Mouse (Mus musculus) ES-E14 (cell line): ENCODE data around the gene Rnf25.

ENCODE experiments used
- CHD2 ChIP-seq: IDR thresholded peaks from 2 replicates; pipeline ENCODE4 v1.6.1; 2014; ENCODE audit warnings: mild to moderate bottlenecking, low read depth, low read length, inconsistent platforms
- HCFC1 ChIP-seq: IDR thresholded peaks from 2 replicates; pipeline ENCODE4 v1.6.1; 2012; ENCODE audit warnings: low read length, inconsistent platforms, borderline replicate concordance; ENCODE audit not compliant: insufficient read depth
- ZC3H11A ChIP-seq: IDR thresholded peaks from 2 replicates; pipeline ENCODE4 v1.6.1; 2012; ENCODE audit warnings: low read depth, mild to moderate bottlenecking, inconsistent platforms, low read length, borderline replicate concordance
- ZNF384 ChIP-seq: IDR thresholded peaks from 2 replicates; pipeline ENCODE4 v1.6.1; 2012; ENCODE audit warnings: low read depth, low read length, inconsistent platforms

DNA sequence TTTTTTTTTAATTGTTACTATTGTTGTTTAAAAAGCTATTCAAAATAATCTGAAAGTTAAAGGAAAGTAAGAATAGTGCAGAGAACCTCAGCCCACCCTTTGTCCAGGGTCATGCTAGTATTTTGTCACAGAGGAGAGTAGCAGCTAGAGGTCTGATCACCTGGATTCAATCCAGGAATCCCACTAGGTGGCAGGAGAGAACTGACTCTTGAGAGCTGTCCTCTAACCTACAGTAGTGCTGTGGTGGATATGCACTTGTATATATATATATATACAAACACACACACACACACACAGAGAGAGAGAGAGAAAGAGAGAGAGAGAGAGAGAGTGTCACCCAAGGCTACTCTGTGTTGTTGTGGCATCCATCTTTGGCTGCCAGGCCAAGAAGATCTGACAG is 42.7 kb upstream of the Rnf25 start:
- no peak for TF ChIP-seq HCFC1
- TF ChIP-seq CHD2: no peak
- TF ChIP-seq ZNF384: no peak
- TF ChIP-seq ZC3H11A: no peak
